Mouse (Mus musculus) neural tube, embryonic 14.5 days (tissue): ENCODE data around the gene Per1. TPM values are rescaled to one million over a fixed set of nuclear protein-coding genes. Genes with fewer than 3 reads are reported as not detected.

Source experiments
- ATAC-seq: fragments of 200-750 bp; cut with Nextera tagmentation; 2 replicates; pipeline ENCODE4 v1.8.0; 2017; ENCODE audit warnings: low read depth, mild to moderate bottlenecking, moderate TSS enrichment, moderate library complexity
- H3K27ac ChIP-seq: fragments of 300-500 bp; sonication (generic); 2 replicates; pipeline ENCODE4 v1.5.1; 2014; ENCODE audit warnings: low read depth, mild to moderate bottlenecking, control low read depth, low read length, moderate library complexity, mixed read lengths
- H3K27me3 ChIP-seq: fragments of 300-500 bp; sonication (generic); 2 replicates; pipeline ENCODE4 v1.6.1; 2014; ENCODE audit warnings: low read length; ENCODE audit not compliant: control insufficient read depth, insufficient read depth
- H3K36me3 ChIP-seq: fragments of 300-500 bp; sonication (generic); 2 replicates; pipeline ENCODE4 v1.6.1; 2014; ENCODE audit warnings: low read length, mixed read lengths; ENCODE audit not compliant: control insufficient read depth, insufficient read depth
- H3K4me1 ChIP-seq: fragments of 300-500 bp; sonication (generic); 2 replicates; pipeline ENCODE4 v1.6.1; 2014; ENCODE audit warnings: low read length; ENCODE audit not compliant: control insufficient read depth, insufficient read depth
- H3K4me2 ChIP-seq: fragments of 300-500 bp; sonication (generic); 2 replicates; pipeline ENCODE4 v1.6.1; 2014; ENCODE audit warnings: mild to moderate bottlenecking, low read depth, low read length, control low read depth
- H3K4me3 ChIP-seq: fragments of 300-500 bp; sonication (generic); 2 replicates; pipeline ENCODE4 v1.5.1; 2014; ENCODE audit warnings: low read depth, low read length, control low read depth, mixed read lengths
- H3K9ac ChIP-seq: fragments of 300-500 bp; sonication (generic); replicated peaks from 2 replicates; pipeline ENCODE4 v1.6.1; 2014; ENCODE audit warnings: low read depth, mild to moderate bottlenecking, control low read depth, low read length, mixed read lengths
- H3K9me3 ChIP-seq: fragments of 300-500 bp; sonication (generic); 2 replicates; pipeline ENCODE4 v1.6.1; 2016; ENCODE audit warnings: low read length; ENCODE audit not compliant: control insufficient read depth
- WGBS: fragments of 180-500 bp; shearing (Covaris S2); extraction: QIAGEN DNeasy Blood & Tissue Kit; methylation state at CpG from one replicate; pipeline ENCODE4 v1.1.7; 2014; 5-methylcytosine and 5-hydroxymethylcytosine counted together
- polyA plus RNA-seq: library from polyadenylated mRNA; unstranded; fragments of >200 nt; fragmentation: Nextera tagmentation; extraction: Ambion mirVana; gene quantifications from 2 replicates; pipeline ENCODE4 v1.2.1, GENCODE M21; 2014

Per1 gene
- polyA plus RNA-seq, 1 experiment from 2014 or later: 9.4 TPM

GRCm38 (mm10) chr11:69076572-69076971 lies 18.4 kb upstream of the Per1 start:
- no peaks in the 10 kb centered on the region for H3K27me3 ChIP-seq
- WGBS: 60% methylated on average over 5 of the region's 5 CpGs

GRCm38 (mm10) chr11:69077316-69077715 lies 17.7 kb upstream of the Per1 start:
- Histone ChIP-seq H3K27me3 (no peaks in the 10 kb centered on the region), H3K4me1 (peaks cover under 1% of the 10 kb centered on the region), H3K27ac (no peak overlapping the region), H3K9me3 (no peaks in the 10 kb centered on the region), H3K4me3 (no peak overlapping the region), H3K4me2 (no peak overlapping the region), H3K9ac (no peak overlapping the region), H3K36me3 (no peaks in the 10 kb centered on the region)
- no peak for ATAC-seq
- WGBS: 88% methylated on average over 9 of the region's 9 CpGs

More at GRCm38 (mm10) chr11:69076572-69076971, 18.4 kb upstream of the Per1 start:
- peaks cover 6% of the 10 kb centered on the region for H3K4me1 ChIP-seq
- no peaks in the 10 kb centered on the region for H3K9me3 ChIP-seq
- no peak for ATAC-seq
- no peaks in the 10 kb centered on the region for H3K36me3 ChIP-seq
- H3K9ac ChIP-seq: no peak overlapping the region
- no peak overlapping the region for H3K4me3 ChIP-seq
- no peak overlapping the region for H3K27ac ChIP-seq
- no peak overlapping the region for H3K4me2 ChIP-seq

GRCm38 (mm10) chr11:69078041-69078440 lies 17.0 kb upstream of the Per1 start:
- Histone ChIP-seq H3K27ac (no peak overlapping the region), H3K4me3 (no peak overlapping the region), H3K9ac (no peak overlapping the region), H3K9me3 (no peaks in the 10 kb centered on the region), H3K4me2 (no peak overlapping the region), H3K4me1 (no peaks in the 10 kb centered on the region; the same call in 1 of the 2 replicates), H3K36me3 (no peaks in the 10 kb centered on the region), H3K27me3 (no peaks in the 10 kb centered on the region)
- no peak for ATAC-seq
- WGBS: 85% methylated on average over 6 of the region's 6 CpGs

- H3K4me1 ChIP-seq: no peaks in the 10 kb centered on the region
- H3K4me3 ChIP-seq: no peak overlapping the region
- H3K36me3 ChIP-seq: no peaks in the 10 kb centered on the region
- no peak overlapping the region for H3K27ac ChIP-seq
- H3K9me3 ChIP-seq: no peaks in the 10 kb centered on the region
- no peak overlapping the region for H3K9ac ChIP-seq
- no peak overlapping the region for H3K4me2 ChIP-seq
- no peak for ATAC-seq
- H3K27me3 ChIP-seq: no peaks in the 10 kb centered on the region
- WGBS: 73% methylated on average over 5 of the region's 5 CpGs
Observed at GRCm38 (mm10) chr11:69078805-69079438, 16.1 kb upstream of the Per1 start.

- 77% methylated on average over 15 of the region's 15 CpGs for WGBS
- Histone ChIP-seq H3K27me3 (no peaks in the 10 kb centered on the region), H3K4me1 (no peaks in the 10 kb centered on the region), H3K9ac (no peak overlapping the region), H3K9me3 (no peaks in the 10 kb centered on the region), H3K4me3 (no peak overlapping the region), H3K36me3 (no peaks in the 10 kb centered on the region), H3K4me2 (no peak overlapping the region), H3K27ac (no peak overlapping the region)
- no peak for ATAC-seq
Observed at GRCm38 (mm10) chr11:69080102-69080854, 14.7 kb upstream of the Per1 start.

- H3K4me3 ChIP-seq: no peak overlapping the region
- WGBS: 91% methylated on average over 8 of the region's 8 CpGs
- H3K9me3 ChIP-seq: no peaks in the 10 kb centered on the region
- H3K9ac ChIP-seq: no peak overlapping the region
- ATAC-seq: no peak
- H3K4me1 ChIP-seq: no peaks in the 10 kb centered on the region
- no peaks in the 10 kb centered on the region for H3K27me3 ChIP-seq
- no peak overlapping the region for H3K27ac ChIP-seq
- H3K4me2 ChIP-seq: no peak overlapping the region
- H3K36me3 ChIP-seq: no peaks in the 10 kb centered on the region
Observed at GRCm38 (mm10) chr11:69080855-69081222, 14.2 kb upstream of the Per1 start.

- Histone ChIP-seq H3K27ac (no peak overlapping the region), H3K4me1 (no peaks in the 10 kb centered on the region), H3K9me3 (no peaks in the 10 kb centered on the region), H3K36me3 (no peaks in the 10 kb centered on the region), H3K9ac (no peak overlapping the region), H3K4me2 (no peak overlapping the region), H3K27me3 (no peaks in the 10 kb centered on the region), H3K4me3 (no peak overlapping the region)
- ATAC-seq: no peak
- whole genome bisulfite sequencing: 90% methylated on average over 7 of the region's 7 CpGs
Observed at GRCm38 (mm10) chr11:69081613-69082012, 13.4 kb upstream of the Per1 start.

GRCm38 (mm10) chr11:69085608-69086007 lies 9.4 kb upstream of the Per1 start:
- H3K4me2 ChIP-seq: no peak overlapping the region
- H3K9ac ChIP-seq: no peak overlapping the region
- ATAC-seq: no peak
- no peaks in the 10 kb centered on the region for H3K9me3 ChIP-seq
- peaks cover 17% of the 10 kb centered on the region for H3K4me1 ChIP-seq
- H3K36me3 ChIP-seq: 0 out of 2 replicates have a peak, but pooled peaks cover 3% of the 10 kb centered on the region
- H3K4me3 ChIP-seq: no peak overlapping the region
- no peak overlapping the region for H3K27ac ChIP-seq
- no peaks in the 10 kb centered on the region for H3K27me3 ChIP-seq
- 68% methylated on average over 6 of the region's 6 CpGs for WGBS

- Histone ChIP-seq H3K4me3 (no peak overlapping the region), H3K27me3 (no peaks in the 10 kb centered on the region), H3K4me1 (peaks cover 20% of the 10 kb centered on the region), H3K9me3 (no peaks in the 10 kb centered on the region), H3K4me2 (no peak overlapping the region), H3K36me3 (0 out of 2 replicates have a peak, but pooled peaks cover 3% of the 10 kb centered on the region), H3K27ac (no peak overlapping the region), H3K9ac (no peak overlapping the region)
- no peak for ATAC-seq
- WGBS: 72% methylated on average over 6 of the region's 6 CpGs
Observed at GRCm38 (mm10) chr11:69086390-69086789, 8.6 kb upstream of the Per1 start.
